Mouse (Mus musculus) erythroblast, embryonic 14.5 days (primary cell): ENCODE results near the gene Spata5.

Experiments
- GATA1 ChIP-seq: IDR thresholded peaks from 2 replicates; pipeline ENCODE4 v1.6.1; 2012; ENCODE audit warnings: low read length, inconsistent platforms, mixed read lengths
- TAL1 ChIP-seq: IDR thresholded peaks from 3 replicates; pipeline ENCODE4 v1.6.1; 2012; ENCODE audit warnings: low read length, inconsistent platforms, mixed read lengths

DNA sequence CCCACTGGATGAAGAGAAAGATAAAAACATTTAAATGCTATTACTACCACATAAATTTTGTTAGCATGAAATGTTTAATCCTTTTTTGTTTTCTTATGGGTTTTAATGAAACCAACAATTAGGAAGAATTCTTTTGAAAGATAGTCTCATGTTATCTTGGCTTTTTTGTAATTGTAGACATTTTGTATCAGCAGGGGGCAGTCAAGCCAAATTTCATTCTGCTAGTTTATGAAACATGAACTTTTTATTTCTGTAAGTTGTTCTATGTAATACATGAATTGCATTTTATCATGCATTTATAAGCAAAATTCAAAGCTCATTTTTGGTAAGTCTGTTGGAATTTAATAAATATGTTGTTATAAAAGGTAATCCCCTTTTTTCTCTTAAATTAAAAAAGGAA lies 52.8 kb downstream of the Spata5 start:
- no peak for TF ChIP-seq GATA1
- TF ChIP-seq TAL1 = no peak
